8 mouse cellular contexts compared by ENCODE assay signal in the genomic region with DNA sequence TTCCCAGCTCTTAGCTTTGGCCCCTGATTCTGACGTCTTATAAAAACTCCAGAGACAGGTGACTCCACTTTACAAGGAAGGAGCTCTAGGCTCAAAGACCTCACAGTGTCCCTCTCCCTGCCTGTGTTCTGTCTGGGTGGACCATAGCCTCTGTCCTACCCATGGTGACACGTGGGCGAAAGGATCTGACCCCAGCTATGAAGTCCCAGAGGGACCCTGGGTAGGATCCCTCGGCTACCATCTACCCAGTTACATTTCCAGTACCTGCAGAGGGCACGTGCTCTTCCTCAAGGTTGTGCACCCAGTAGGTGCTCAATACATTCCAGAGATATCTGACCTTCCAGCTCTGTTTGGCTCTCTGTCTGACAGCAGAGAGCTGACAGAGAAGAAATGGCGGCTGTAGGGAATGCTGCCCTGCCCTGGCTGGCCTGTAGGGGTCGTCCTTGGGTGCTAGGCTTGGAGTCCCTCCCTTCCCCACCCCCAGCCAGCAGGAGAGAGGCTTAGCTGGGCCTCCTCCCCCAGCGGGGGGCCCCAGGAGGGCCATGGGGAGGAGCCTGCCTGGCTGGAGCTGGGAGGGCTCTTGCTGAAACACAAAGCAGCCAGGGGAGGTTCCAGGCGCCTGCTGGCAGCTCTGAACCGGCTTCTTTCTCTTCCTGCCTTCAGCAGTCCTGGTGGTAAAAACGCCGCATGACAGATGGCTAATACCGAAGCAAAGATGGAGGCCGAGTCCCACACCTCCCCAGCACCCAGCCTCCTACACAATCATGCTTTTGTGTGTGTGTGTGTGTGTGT. TPM values are rescaled to one million over a fixed set of nuclear protein-coding genes. Genes with fewer than 3 reads are reported as not detected.
DNase-seq lines count a peak whose midpoint lies in the region; ATAC-seq and TF ChIP-seq lines count a peak whose summit lies in the region.

No protein-coding gene starts in this region.

- no peak for TF ChIP-seq POLR2A in limb, embryonic 14.5 days (IDR thresholded peaks at IDR 0.05; ENCODE audit: borderline replicate concordance, extremely low read depth, insufficient read depth, insufficient read length)

- ATAC-seq in embryonic facial prominence, embryonic 14.5 days (ENCODE audit: low read depth): peak; percentile 94
- ATAC-seq in limb, embryonic 14.5 days (ENCODE audit: low FRiP score, low read depth): peak; percentile 88
- peak; percentile 87 for ATAC-seq in midbrain, postnatal 0 days (ENCODE audit: low FRiP score)

- peak overlapping the region; percentile 11; the same call in 1 of the 2 replicates for H3K4me3 ChIP-seq in embryonic facial prominence, embryonic 14.5 days (ENCODE audit: low read depth, low read length)
- H3K4me3 ChIP-seq in limb, embryonic 14.5 days (replicated peaks; ENCODE audit: low read length): no peak overlapping the region
- H3K4me3 ChIP-seq in midbrain, postnatal 0 days (ENCODE audit: low read depth, low read length): no peak overlapping the region

- H3K4me2 ChIP-seq in embryonic facial prominence, embryonic 14.5 days (ENCODE audit: low read depth, low read length): peak overlapping the region; percentile 45
- peak overlapping the region; percentile 38 for H3K4me2 ChIP-seq in limb, embryonic 14.5 days (replicated peaks; ENCODE audit: low read depth, low read length, severe bottlenecking)
- H3K4me2 ChIP-seq in midbrain, postnatal 0 days (ENCODE audit: low read depth, low read length, poor library complexity, severe bottlenecking): no peak overlapping the region

- no peaks in the 10 kb centered on the region for H3K36me3 ChIP-seq in embryonic facial prominence, embryonic 14.5 days (ENCODE audit: control insufficient read depth, insufficient read depth, low read length)
- H3K36me3 ChIP-seq in limb, embryonic 14.5 days (ENCODE audit: control insufficient read depth, insufficient read depth, low read length): no peaks in the 10 kb centered on the region
- no peaks in the 10 kb centered on the region for H3K36me3 ChIP-seq in midbrain, postnatal 0 days (ENCODE audit: insufficient read depth, low read length)

- H3K9ac ChIP-seq in embryonic facial prominence, embryonic 14.5 days (ENCODE audit: low read depth, low read length): peak overlapping the region; percentile 50
- peak overlapping the region; percentile 21; the same call in 1 of the 2 replicates for H3K9ac ChIP-seq in limb, embryonic 14.5 days (ENCODE audit: low read depth, low read length, severe bottlenecking)
- no peak overlapping the region for H3K9ac ChIP-seq in midbrain, postnatal 0 days (replicated peaks; ENCODE audit: low read length, poor library complexity, severe bottlenecking)

- no peaks in the 10 kb centered on the region for H3K27me3 ChIP-seq in embryonic facial prominence, embryonic 14.5 days (replicated peaks; ENCODE audit: control insufficient read depth, insufficient read depth, low read length)
- no peaks in the 10 kb centered on the region for H3K27me3 ChIP-seq in limb, embryonic 14.5 days (ENCODE audit: control insufficient read depth, insufficient read depth, low read length)
- no peaks in the 10 kb centered on the region for H3K27me3 ChIP-seq in midbrain, postnatal 0 days (ENCODE audit: insufficient read depth, low read length)

- WGBS in embryonic facial prominence, embryonic 14.5 days: 20% methylated on average over 12 of the region's 14 CpGs
- WGBS in limb, embryonic 14.5 days: 16% methylated on average over 14 of the region's 14 CpGs
- WGBS in midbrain, postnatal 0 days: 24% methylated on average over 14 of the region's 14 CpGs

- peak; percentile 72 for TF ChIP-seq CTCF in midbrain, postnatal 0 days (IDR thresholded peaks at IDR 0.05)

- peak; percentile 81 for DNase-seq in 3134 (ENCODE audit: extremely low read depth, insufficient read length, low spot score)
- peak; percentile 91 for DNase-seq in adrenal gland, postnatal 10 days
- peak; percentile 98 for DNase-seq in embryonic facial prominence, embryonic 14.5 days (ENCODE audit: low spot score)
- DNase-seq in heart, adult 8-10 months (ENCODE audit: low spot score): peak; percentile 13
- DNase-seq in kidney, adult 8-10 months: peak; percentile 88 to 89
- DNase-seq in limb, embryonic 14.5 days (ENCODE audit: low spot score): peak; percentile 94
- peak; percentile 88 for DNase-seq in midbrain, postnatal 0 days (ENCODE audit: low spot score)
- DNase-seq in spleen, postnatal 10 days (ENCODE audit: low spot score in 2 of 2): peak; percentile 69 to 87

- no peaks in the 10 kb centered on the region for H3K9me3 ChIP-seq in embryonic facial prominence, embryonic 14.5 days (ENCODE audit: control insufficient read depth, low read length)
- no peaks in the 10 kb centered on the region for H3K9me3 ChIP-seq in limb, embryonic 14.5 days (ENCODE audit: control insufficient read depth, low read length)
- H3K9me3 ChIP-seq in midbrain, postnatal 0 days (ENCODE audit: low read length): no peaks in the 10 kb centered on the region

- H3K27ac ChIP-seq in embryonic facial prominence, embryonic 14.5 days (replicated peaks; ENCODE audit: low read depth, low read length): peak overlapping the region; percentile 59
- peak overlapping the region; percentile 69 for H3K27ac ChIP-seq in limb, embryonic 14.5 days (replicated peaks; ENCODE audit: low read depth, low read length)
- H3K27ac ChIP-seq in midbrain, postnatal 0 days (ENCODE audit: low read depth, low read length): no peak overlapping the region

- H3K4me1 ChIP-seq in embryonic facial prominence, embryonic 14.5 days (ENCODE audit: control insufficient read depth, insufficient read depth, low read length): peaks cover 18% of the 10 kb centered on the region
- H3K4me1 ChIP-seq in limb, embryonic 14.5 days (ENCODE audit: control insufficient read depth, insufficient read depth, low read length): peaks cover 25% of the 10 kb centered on the region
- no peaks in the 10 kb centered on the region; the same call in 1 of the 2 replicates for H3K4me1 ChIP-seq in midbrain, postnatal 0 days (ENCODE audit: insufficient read depth, low read length)

RNA-seq across cellular contexts. Expression of gene Adnp, which starts 52.6 kb away (rescaled TPM):
- total RNA-seq in adrenal gland, postnatal 10 days (2021): 10 to 100 TPM; 47.6 to 66.2 TPM
- polyA plus RNA-seq in embryonic facial prominence, embryonic 14.5 days (2014; fragmentation: Nextera tagmentation; extraction: Ambion mirVana): 2.5 and 3.3 TPM in 2 replicates
- 10 to 100 TPM; 23.1 to 24.3 (median 23.7) TPM for total RNA-seq in heart, adult 8-10 months (2022)
- 61.5 and 71.3 TPM in 2 replicates for polyA plus RNA-seq in limb, embryonic 14.5 days (2012; rRNA removed)
- 8.5 and 14.5 TPM in 2 replicates for polyA plus RNA-seq in limb, embryonic 14.5 days (2014; fragmentation: Nextera tagmentation; extraction: Ambion mirVana)
- total RNA-seq in midbrain, postnatal 0 days (2014; rRNA removed): 24.9 and 56.5 TPM in 2 replicates
- 10.3 and 15.4 TPM in 2 replicates for polyA plus RNA-seq in midbrain, postnatal 0 days (2015; fragmentation: Nextera tagmentation; extraction: Ambion mirVana)

Comparison
In these comparisons a context has a peak if more than half of its experiments do, and no peak if none do; other contexts are left out.
1. DNase-seq: peak in every context shown above with its lines; median percentile 98 in embryonic facial prominence, embryonic 14.5 days; 94 in limb, embryonic 14.5 days; 91 in adrenal gland, postnatal 10 days; 88 in kidney, adult 8-10 months; 88 in midbrain, postnatal 0 days; 81 in 3134; 78 in spleen, postnatal 10 days; 13 in heart, adult 8-10 months.